Mouse (Mus musculus) bone marrow, adult 2 months (tissue): ENCODE measurements around the gene Tmbim1.

Experiments used
- CTCF ChIP-seq: fragments of 200-500 bp; IDR thresholded peaks from 2 replicates; pipeline ENCODE4 v1.5.1; 2011; ENCODE audit warnings: low read length, control low read depth; ENCODE audit not compliant: control insufficient read depth, insufficient read depth
- POLR2A ChIP-seq: fragments of 200-500 bp; IDR thresholded peaks from 2 replicates; pipeline ENCODE4 v1.6.1; 2011; ENCODE audit warnings: low read depth, mild to moderate bottlenecking, control low read depth, low read length, borderline replicate concordance; ENCODE audit not compliant: control insufficient read depth

- TF ChIP-seq CTCF (no peak), POLR2A (no peak)
Measured at GRCm38 (mm10) chr1:74249331-74249980, 56.0 kb downstream of the Tmbim1 start.
